Mouse (Mus musculus) cerebellum, adult 9-11 months (tissue): ENCODE results near the gene Pole.

ENCODE experiments used
- DNase-seq: peaks from one replicate; pipeline ENCODE4 v3.0.0; 2022

Gene Pole

GRCm38 (mm10) chr5:110285770-110286445, at the start of gene Pole, which contains the start of gene Pxmp2:
Gene Pole, plus strand, starts transcription at chr5:110286306.
Gene Pxmp2, minus strand, starts transcription at chr5:110286186.
- peak; percentile 84 for DNase-seq

GRCm38 (mm10) chr5:110244091-110244490, 42.0 kb upstream of the Pole start:
- DNase-seq, result no peak

- DNase-seq, result no peak
These were observed 19.2 kb upstream of the Pole start for GRCm38 (mm10) chr5:110266941-110267340.

GRCm38 (mm10) chr5:110269141-110270101, 16.7 kb upstream of the Pole start, which contains the start of gene Pgam5:
Gene Pgam5, minus strand, starts transcription at chr5:110269913.
- DNase-seq, result peak; percentile 86

- peak; percentile 37 for DNase-seq
These were observed 15.9 kb upstream of the Pole start for GRCm38 (mm10) chr5:110270242-110270641.

- DNase-seq, result no peak
These were observed 12.0 kb upstream of the Pole start for GRCm38 (mm10) chr5:110274147-110274546.

GRCm38 (mm10) chr5:110274846-110275245, 11.3 kb upstream of the Pole start:
- no peak for DNase-seq

GRCm38 (mm10) chr5:110276391-110276790, 9.7 kb upstream of the Pole start:
- no peak for DNase-seq

- no peak for DNase-seq
These were observed 9.2 kb upstream of the Pole start for GRCm38 (mm10) chr5:110276910-110277309.

- no peak for DNase-seq
These were observed 4.1 kb upstream of the Pole start for GRCm38 (mm10) chr5:110281984-110282383.

- no peak for DNase-seq
These were observed 1.6 kb upstream of the Pole start for GRCm38 (mm10) chr5:110284536-110284935.

GRCm38 (mm10) chr5:110285156-110285555, 950 bp upstream of the Pole start:
- no peak for DNase-seq

GRCm38 (mm10) chr5:110286446-110287083, 459 bp downstream of the Pole start:
- DNase-seq, result no peak

- no peak for DNase-seq
These were observed 974 bp downstream of the Pole start for GRCm38 (mm10) chr5:110287084-110287475.

- no peak for DNase-seq
These were observed 5.5 kb downstream of the Pole start for GRCm38 (mm10) chr5:110291649-110292048.

GRCm38 (mm10) chr5:110296637-110297036, 10.5 kb downstream of the Pole start:
- no peak for DNase-seq

GRCm38 (mm10) chr5:110300591-110300990, 14.5 kb downstream of the Pole start:
- no peak for DNase-seq

GRCm38 (mm10) chr5:110308861-110309260, 22.8 kb downstream of the Pole start:
- DNase-seq, result peak; percentile 8

GRCm38 (mm10) chr5:110313127-110313526, 27.0 kb downstream of the Pole start:
- DNase-seq, result no peak

- DNase-seq, result no peak
These were observed 44.4 kb downstream of the Pole start for GRCm38 (mm10) chr5:110330508-110330907.

GRCm38 (mm10) chr5:110338792-110339191, 52.7 kb downstream of the Pole start:
- no peak for DNase-seq

- peak; percentile 28 for DNase-seq
These were observed 56.7 kb downstream of the Pole start, which contains the start of gene P2rx2 for GRCm38 (mm10) chr5:110342648-110343284. Gene P2rx2, minus strand, starts transcription at chr5:110343212.

GRCm38 (mm10) chr5:110344524-110344923, 58.4 kb downstream of the Pole start, which contains the start of gene Lrcol1:
Gene Lrcol1, plus strand, starts transcription at chr5:110344730.
- no peak for DNase-seq
